Mouse (Mus musculus) large intestine, adult 2 months (tissue): ENCODE measurements around the gene Hist1h2ao. TPM values are rescaled to one million over a fixed set of nuclear protein-coding genes. Genes with fewer than 3 reads are reported as not detected.
"Not testable (repeated sequence)": the region's sequence is repeated elsewhere in the genome, so short reads cannot be mapped to it uniquely, and the experiment has no call there.

Experiments
- DNase-seq: peaks from one replicate; pipeline ENCODE4 v3.0.0-alpha.2; 2012; ENCODE audit warnings: low read depth, low spot score
- WGBS: fragments of 180-500 bp; shearing (Covaris S2); methylation state at CpG from one replicate; pipeline ENCODE4 v1.1.7; 2018; 5-methylcytosine and 5-hydroxymethylcytosine counted together
- polyA plus RNA-seq: library from polyadenylated mRNA; depleted of rRNA; stranded (reverse); fragments of >200 nt; gene quantifications from 2 replicates; pipeline ENCODE4 v1.2.3, GENCODE M21; 2012

Gene Hist1h2ao
- polyA plus RNA-seq, 1 experiment, result not detected

- no CpG with 5 or more reads among the region's 4 CpGs for WGBS
- DNase-seq, result not testable (repeated sequence)
These were observed 7.2 kb upstream of the Hist1h2ao start for GRCm38 (mm10) chr13:21803058-21803457.

DNA sequence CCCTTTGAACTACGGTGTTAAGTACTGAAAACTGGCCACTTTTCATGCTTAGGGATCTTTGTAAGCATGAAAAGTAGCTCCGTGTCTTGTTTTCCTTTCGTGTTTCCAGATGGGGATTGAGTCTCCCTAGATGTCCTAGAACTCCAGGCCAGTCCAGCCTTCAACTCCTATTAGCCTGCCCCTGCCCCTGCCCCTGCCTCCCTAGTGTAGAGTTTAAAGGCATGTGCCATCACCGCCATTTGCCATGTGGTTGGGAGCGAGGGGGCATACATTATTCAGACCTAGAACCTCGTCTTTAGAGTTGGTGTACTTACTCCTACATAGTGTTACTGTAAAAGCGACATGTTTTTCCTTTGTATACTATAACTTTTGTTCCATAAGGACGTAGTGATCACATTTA, 809 bp downstream of the Hist1h2ao start:
- not testable (repeated sequence) for DNase-seq
- WGBS, result no CpG with 5 or more reads among the region's 8 CpGs

- no CpG with 5 or more reads among the region's 24 CpGs for WGBS
- not testable (repeated sequence) for DNase-seq
These were observed 1.3 kb downstream of the Hist1h2ao start, which contains the start of gene Hist1h4m for GRCm38 (mm10) chr13:21811539-21811938. TSS of gene Hist1h4m (plus strand) at chr13:21811746.

- DNase-seq, result not testable (repeated sequence)
- under 1% methylated on average over 14 of the region's 14 CpGs for WGBS
These were observed 1.8 kb downstream of the Hist1h2ao start for GRCm38 (mm10) chr13:21812092-21812491.

DNA sequence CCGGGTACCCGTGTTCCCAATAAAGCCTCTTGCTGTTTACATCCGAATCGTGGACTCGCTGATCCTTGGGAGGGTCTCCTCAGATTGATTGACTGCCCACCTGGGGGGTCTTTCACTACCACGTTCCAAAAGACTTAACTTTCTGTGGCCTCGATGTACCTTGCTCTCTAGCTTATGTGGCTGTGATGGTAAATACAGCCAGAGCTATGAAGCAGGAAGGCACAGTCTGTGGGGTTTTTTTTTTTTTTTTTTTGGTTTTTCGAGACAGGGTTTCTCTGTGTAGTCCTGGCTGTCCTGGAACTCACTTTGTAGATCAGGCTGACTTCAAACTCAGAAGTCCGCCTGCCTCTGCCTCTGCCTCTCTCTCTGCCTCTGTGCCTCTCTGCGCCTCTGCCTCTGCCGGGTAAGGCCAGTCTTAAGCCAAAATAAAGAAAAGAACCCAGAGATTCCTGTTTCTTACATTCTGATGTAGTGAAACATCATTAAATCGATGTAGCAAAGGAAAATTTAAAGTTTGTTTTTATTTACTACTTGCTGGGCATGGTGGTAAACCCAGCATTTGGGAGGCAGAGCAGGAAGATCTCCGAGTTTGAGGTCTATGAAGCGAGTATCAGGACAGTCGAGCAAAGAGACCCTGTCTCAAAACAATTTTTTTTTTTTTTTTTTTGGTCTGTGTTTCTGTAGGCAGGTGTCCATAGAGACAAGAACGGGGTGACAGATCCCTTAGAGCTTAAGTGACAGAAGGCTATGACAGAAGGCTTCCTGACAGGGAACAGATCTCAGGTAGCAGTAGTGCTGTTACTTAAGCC, 10.0 kb downstream of the Hist1h2ao start:
- not testable (repeated sequence) for DNase-seq
- 62% methylated on average over 7 of the region's 16 CpGs for WGBS

- peak; percentile 25 for DNase-seq
- WGBS, result 33% methylated on average over 3 of the region's 3 CpGs
These were observed 18.2 kb downstream of the Hist1h2ao start for GRCm38 (mm10) chr13:21828511-21828910.

- 94% methylated on average over 10 of the region's 10 CpGs for WGBS
- DNase-seq, result no peak
These were observed 20.1 kb downstream of the Hist1h2ao start for GRCm38 (mm10) chr13:21830344-21830743.

GRCm38 (mm10) chr13:21831418-21832394, 21.4 kb downstream of the Hist1h2ao start, which contains the start of gene Hist1h4n:
TSS of gene Hist1h4n (minus strand) at chr13:21832196.
- DNase-seq, result not testable (repeated sequence)
- WGBS, result under 1% methylated on average over 27 of the region's 58 CpGs

- WGBS, result no CpG with 5 or more reads among the region's 24 CpGs
- DNase-seq, result not testable (repeated sequence)
These were observed 23.2 kb downstream of the Hist1h2ao start, which contains the start of the genes Hist1h2ap and Hist1h2br for GRCm38 (mm10) chr13:21833461-21833860. TSS of gene Hist1h2ap (minus strand) at chr13:21833507. TSS of gene Hist1h2br (plus strand) at chr13:21833743.

GRCm38 (mm10) chr13:21840508-21840907, 30.2 kb downstream of the Hist1h2ao start:
- no CpG with 5 or more reads among the region's 4 CpGs for WGBS
- DNase-seq, result not testable (repeated sequence)

- not testable (repeated sequence) for DNase-seq
These were observed 36.1 kb downstream of the Hist1h2ao start for GRCm38 (mm10) chr13:21846356-21846755.

GRCm38 (mm10) chr13:21847883-21848282, 37.6 kb downstream of the Hist1h2ao start:
- WGBS, result 55% methylated on average over 8 of the region's 8 CpGs
- no peak for DNase-seq

DNA sequence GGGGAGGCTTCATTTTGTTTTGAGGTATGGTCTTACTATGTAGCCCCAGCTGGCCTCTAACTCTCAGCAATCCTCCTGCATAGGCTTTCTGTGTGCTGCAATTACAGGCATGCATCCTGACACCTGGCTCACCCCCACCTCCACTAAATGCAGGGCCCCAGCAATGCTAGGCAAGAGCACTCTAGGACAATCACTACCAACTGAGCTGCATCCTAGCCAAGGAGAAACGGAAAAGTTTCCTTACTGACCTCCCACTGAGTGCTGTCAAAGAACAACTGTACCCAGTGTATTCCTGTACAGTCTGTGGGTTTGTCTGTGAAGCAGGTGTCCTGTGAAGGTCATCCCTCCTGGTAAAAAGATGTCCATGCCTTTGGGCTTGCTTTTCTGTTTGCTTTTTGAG, 40.4 kb downstream of the Hist1h2ao start:
- WGBS, result 74% methylated on average over 1 of the region's 1 CpGs

DNA sequence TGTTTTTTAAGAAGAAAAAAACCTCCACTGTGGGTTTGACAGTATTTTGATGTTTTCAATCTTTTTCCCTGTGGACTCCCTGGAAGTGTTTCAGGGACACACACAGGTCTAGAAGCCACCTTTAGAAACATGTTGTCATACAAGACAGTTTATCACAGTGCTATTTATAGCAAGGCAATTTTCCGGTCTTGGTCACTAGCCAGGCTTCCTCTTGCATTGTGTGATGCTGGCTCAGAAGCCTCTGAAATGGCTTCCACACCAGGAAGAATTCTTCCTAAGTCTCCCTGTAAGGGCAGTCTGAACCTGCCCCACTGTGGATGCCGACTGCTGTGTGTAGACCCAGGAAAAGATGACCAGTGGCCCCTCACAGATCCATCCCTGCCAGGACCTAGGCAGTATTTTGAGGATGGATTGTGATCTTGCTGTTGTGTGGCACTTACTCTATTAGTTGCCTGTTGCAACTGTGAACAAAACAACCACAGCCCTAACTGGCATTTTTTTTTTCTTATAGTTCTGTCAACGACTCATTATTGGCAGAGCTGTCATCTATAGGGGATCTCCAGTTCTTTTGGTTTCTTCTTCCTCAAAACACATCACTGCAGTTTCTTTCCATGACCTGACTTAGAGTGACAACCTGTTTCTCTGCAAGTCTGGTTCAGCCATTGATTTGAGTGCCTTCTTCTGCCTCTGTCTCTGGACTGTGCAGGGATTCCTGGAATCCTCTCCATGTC, 42.1 kb downstream of the Hist1h2ao start:
- 22% methylated on average over 3 of the region's 3 CpGs for WGBS
- DNase-seq, result no peak

More for the DNA sequence above, 40.4 kb downstream of the Hist1h2ao start:
- DNase-seq, result not testable (repeated sequence)

DNA sequence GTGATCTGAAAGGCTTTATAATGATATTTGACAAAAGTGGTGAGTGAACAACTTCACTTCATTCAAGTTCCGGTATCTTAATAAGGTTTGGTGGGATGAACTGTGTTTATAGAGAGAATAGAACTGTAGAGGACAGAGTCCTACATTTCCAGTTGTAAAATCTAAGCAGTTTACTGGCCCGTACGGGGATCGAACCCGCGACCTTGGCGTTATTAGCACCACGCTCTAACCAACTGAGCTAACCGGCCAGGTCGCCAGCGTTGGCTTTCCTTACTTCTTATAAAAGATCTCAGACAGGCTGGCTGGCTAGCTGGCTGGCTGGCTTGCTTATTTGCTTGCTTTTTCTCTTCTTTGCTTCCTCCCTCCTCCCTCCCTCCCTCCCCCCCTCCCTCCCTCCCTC, 44.9 kb downstream of the Hist1h2ao start:
- DNase-seq, result peak; percentile 13
- 8% methylated on average over 11 of the region's 11 CpGs for WGBS

GRCm38 (mm10) chr13:21855698-21856162, 45.5 kb downstream of the Hist1h2ao start:
- DNase-seq, result peak; percentile 8
- 12% methylated on average over 15 of the region's 15 CpGs for WGBS
